Mouse (Mus musculus) midbrain, embryonic 14.5 days (tissue): ENCODE data around the gene Pde4d. TPM values are rescaled to one million over a fixed set of nuclear protein-coding genes. Genes with fewer than 3 reads are reported as not detected.

Experiments used
- ATAC-seq: fragments of 200-750 bp; cut with Nextera tagmentation; 2 replicates; pipeline ENCODE4 v1.8.0; 2017; ENCODE audit warnings: moderate number of reproducible peaks, moderate library complexity; ENCODE audit not compliant: low FRiP score, low TSS enrichment
- DNase-seq: peaks from one replicate; pipeline ENCODE4 v3.0.0-alpha.2; 2015
- H3K27ac ChIP-seq: fragments of 300-500 bp; sonication (generic); replicated peaks from 2 replicates; pipeline ENCODE4 v1.5.1; 2014; ENCODE audit warnings: mild to moderate bottlenecking, low read depth, low read length, moderate library complexity
- H3K27me3 ChIP-seq: fragments of 300-500 bp; sonication (generic); 2 replicates; pipeline ENCODE4 v1.6.1; 2014; ENCODE audit warnings: low read length, control low read depth, mixed read lengths; ENCODE audit not compliant: control insufficient read depth, insufficient read depth
- H3K36me3 ChIP-seq: fragments of 300-500 bp; sonication (generic); 2 replicates; pipeline ENCODE4 v1.6.1; 2014; ENCODE audit warnings: low read length, control low read depth; ENCODE audit not compliant: control insufficient read depth, insufficient read depth
- H3K4me1 ChIP-seq: fragments of 300-500 bp; sonication (generic); 2 replicates; pipeline ENCODE4 v1.6.1; 2014; ENCODE audit warnings: mild to moderate bottlenecking, antibody characterized with exemption, low read length, control low read depth; ENCODE audit not compliant: control insufficient read depth, insufficient read depth
- H3K4me2 ChIP-seq: fragments of 300-500 bp; sonication (generic); 2 replicates; pipeline ENCODE4 v1.6.1; 2014; ENCODE audit warnings: mild to moderate bottlenecking, low read length, moderate library complexity
- H3K4me3 ChIP-seq: fragments of 300-500 bp; sonication (generic); replicated peaks from 2 replicates; pipeline ENCODE4 v1.5.1; 2014; ENCODE audit warnings: low read depth, low read length
- H3K9ac ChIP-seq: fragments of 300-500 bp; sonication (generic); replicated peaks from 2 replicates; pipeline ENCODE4 v1.6.1; 2014; ENCODE audit warnings: mild to moderate bottlenecking, low read length, moderate library complexity
- H3K9me3 ChIP-seq: fragments of 300-500 bp; sonication (generic); 2 replicates; pipeline ENCODE4 v1.6.1; 2016; ENCODE audit warnings: low read length, control low read depth, mixed read lengths; ENCODE audit not compliant: control insufficient read depth
- WGBS: fragments of 180-500 bp; shearing (Covaris S2); extraction: QIAGEN DNeasy Blood & Tissue Kit; methylation state at CpG from one replicate; pipeline ENCODE4 v1.1.7; 2014; 5-methylcytosine and 5-hydroxymethylcytosine counted together
- polyA plus RNA-seq: library from polyadenylated mRNA; unstranded; fragments of >200 nt; fragmentation: Nextera tagmentation; extraction: Ambion mirVana; gene quantifications from 2 replicates; pipeline ENCODE4 v1.2.1, GENCODE M21; 2014

Gene Pde4d
- polyA plus RNA-seq, 1 experiment from 2014 or later: 27.1 TPM

- Histone ChIP-seq H3K4me2 (no peak overlapping the region), H3K9ac (no peak overlapping the region), H3K4me3 (no peak overlapping the region), H3K27ac (no peak overlapping the region), H3K27me3 (peaks cover 1% of the 10 kb centered on the region; the same call in 1 of the 2 replicates), H3K36me3 (no peaks in the 10 kb centered on the region), H3K9me3 (no peaks in the 10 kb centered on the region), H3K4me1 (peaks cover 11% of the 10 kb centered on the region)
- DNase-seq (no peak), ATAC-seq (no peak)
Observed at GRCm38 (mm10) chr13:109263833-109264232, 814.1 kb downstream of the Pde4d start.

GRCm38 (mm10) chr13:109268253-109268652 lies 818.5 kb downstream of the Pde4d start:
- DNase-seq (peak; percentile 53), ATAC-seq (no peak)
- no peaks in the 10 kb centered on the region for H3K36me3 ChIP-seq
- no peaks in the 10 kb centered on the region for H3K9me3 ChIP-seq
- no peaks in the 10 kb centered on the region for H3K27me3 ChIP-seq
- no peaks in the 10 kb centered on the region for H3K4me1 ChIP-seq
- H3K4me3 ChIP-seq: no peak overlapping the region
- no peak overlapping the region for H3K9ac ChIP-seq
- WGBS: 48% methylated on average over 3 of the region's 3 CpGs
- no peak overlapping the region for H3K4me2 ChIP-seq
- H3K27ac ChIP-seq: no peak overlapping the region

DNA sequence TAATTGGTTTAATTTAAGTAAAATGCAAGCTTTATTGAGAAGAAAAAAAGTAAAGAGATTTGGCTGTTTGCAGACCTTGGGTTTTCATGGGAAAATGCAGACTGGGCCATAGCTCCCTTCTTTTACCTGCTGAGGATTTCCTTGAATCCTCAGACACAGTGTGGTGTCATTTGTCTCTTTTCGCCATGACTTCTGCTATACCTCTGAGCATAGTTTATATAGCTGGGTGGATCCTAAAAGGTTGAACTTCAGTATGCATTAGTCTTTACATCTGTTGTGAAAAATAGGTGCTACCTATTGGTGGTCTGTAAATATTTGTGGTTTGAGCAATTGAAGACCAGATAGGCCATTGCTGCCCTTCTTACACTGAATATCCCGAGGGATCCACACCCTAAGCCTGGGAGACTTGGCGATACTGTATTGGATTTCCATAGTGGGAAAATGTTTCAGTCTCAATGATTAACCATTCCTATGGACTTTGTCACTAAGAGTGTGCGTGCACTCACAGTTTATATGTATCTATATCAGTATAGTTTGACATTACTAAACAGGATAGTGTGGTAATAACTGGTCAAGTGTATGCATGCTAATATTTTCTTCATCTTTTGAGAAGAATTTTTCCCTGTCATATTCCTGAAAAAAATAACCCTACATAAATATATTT lies 819.0 kb downstream of the Pde4d start:
- 88% methylated on average over 4 of the region's 4 CpGs for WGBS
- no peaks in the 10 kb centered on the region for H3K4me1 ChIP-seq
- no peak for ATAC-seq
- no peak overlapping the region for H3K9ac ChIP-seq
- no peak overlapping the region for H3K4me2 ChIP-seq
- H3K4me3 ChIP-seq: no peak overlapping the region
- no peaks in the 10 kb centered on the region for H3K36me3 ChIP-seq
- no peaks in the 10 kb centered on the region for H3K27me3 ChIP-seq
- H3K9me3 ChIP-seq: no peaks in the 10 kb centered on the region
- no peak overlapping the region for H3K27ac ChIP-seq
- DNase-seq: no peak

- WGBS: 94% methylated on average over 10 of the region's 10 CpGs
- H3K27ac ChIP-seq: no peak overlapping the region
- ATAC-seq (no peak), DNase-seq (no peak)
- 0 out of 2 replicates have a peak, but pooled peaks cover 2% of the 10 kb centered on the region for H3K4me1 ChIP-seq
- H3K27me3 ChIP-seq: no peaks in the 10 kb centered on the region
- H3K4me3 ChIP-seq: no peak overlapping the region
- H3K4me2 ChIP-seq: no peak overlapping the region
- H3K9me3 ChIP-seq: peaks cover 10% of the 10 kb centered on the region; the same call in 1 of the 2 replicates
- H3K36me3 ChIP-seq: no peaks in the 10 kb centered on the region
- H3K9ac ChIP-seq: no peak overlapping the region
Observed at GRCm38 (mm10) chr13:109274869-109275268, 825.1 kb downstream of the Pde4d start.

DNA sequence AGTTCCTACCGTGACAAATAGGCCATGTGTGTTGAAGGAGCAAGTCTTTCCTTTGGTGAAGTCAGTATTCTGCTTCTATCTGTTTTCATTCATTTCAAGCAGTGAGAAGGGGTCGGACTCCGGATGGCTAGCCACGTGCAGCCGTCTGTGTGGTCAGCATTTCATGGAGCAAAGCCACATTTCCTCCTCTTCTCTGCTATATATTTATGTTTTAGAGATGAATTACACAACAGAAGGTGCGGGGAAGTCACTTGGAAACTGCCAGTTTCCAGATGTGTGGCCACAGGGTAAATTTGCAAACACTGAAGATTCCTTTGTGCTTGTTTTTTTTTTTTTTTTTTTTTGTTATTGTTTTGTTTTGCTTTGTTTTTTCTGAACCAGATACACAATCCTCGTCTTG lies 828.0 kb downstream of the Pde4d start:
- Histone ChIP-seq H3K27me3 (no peaks in the 10 kb centered on the region), H3K9ac (no peak overlapping the region), H3K27ac (no peak overlapping the region), H3K4me3 (no peak overlapping the region), H3K4me2 (no peak overlapping the region), H3K4me1 (0 out of 2 replicates have a peak, but pooled peaks cover 2% of the 10 kb centered on the region), H3K9me3 (peaks cover 10% of the 10 kb centered on the region; the same call in 1 of the 2 replicates), H3K36me3 (no peaks in the 10 kb centered on the region)
- WGBS: 77% methylated on average over 7 of the region's 7 CpGs
- ATAC-seq (no peak), DNase-seq (no peak)

DNA sequence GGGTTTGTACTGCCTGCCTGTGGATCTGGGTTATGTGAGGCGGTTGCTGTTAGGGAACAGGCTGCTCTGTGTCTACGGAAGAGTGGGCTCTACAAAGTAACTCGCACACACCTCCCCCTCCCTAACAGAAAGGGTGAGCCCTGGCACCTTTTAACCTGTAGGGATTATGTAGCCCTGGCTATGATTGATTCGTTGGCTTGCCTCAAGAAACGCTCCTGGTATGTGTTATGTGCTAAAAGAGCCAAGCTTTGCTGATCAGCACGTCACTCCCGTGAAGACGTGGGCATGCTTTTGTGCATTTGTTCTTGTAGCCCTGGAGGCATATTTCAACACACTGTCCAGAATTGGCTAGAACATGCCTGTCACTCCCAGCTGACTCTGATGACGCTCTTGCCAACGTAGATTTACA lies 828.8 kb downstream of the Pde4d start:
- Histone ChIP-seq H3K9ac (no peak overlapping the region), H3K4me3 (no peak overlapping the region), H3K27me3 (no peaks in the 10 kb centered on the region), H3K4me2 (peak overlapping the region; percentile 13), H3K36me3 (no peaks in the 10 kb centered on the region), H3K27ac (no peak overlapping the region), H3K9me3 (peaks cover 10% of the 10 kb centered on the region; the same call in 1 of the 2 replicates), H3K4me1 (0 out of 2 replicates have a peak, but pooled peaks cover 2% of the 10 kb centered on the region)
- WGBS: 36% methylated on average over 10 of the region's 10 CpGs
- DNase-seq: peak; percentile 61
- ATAC-seq: peak; percentile 50; the same call in 1 of the 2 replicates

GRCm38 (mm10) chr13:109279211-109279610 lies 829.5 kb downstream of the Pde4d start:
- DNase-seq: no peak
- Histone ChIP-seq H3K4me3 (no peak overlapping the region), H3K4me2 (no peak overlapping the region), H3K27ac (no peak overlapping the region), H3K9ac (no peak overlapping the region), H3K9me3 (peaks cover 10% of the 10 kb centered on the region; the same call in 1 of the 2 replicates), H3K36me3 (no peaks in the 10 kb centered on the region), H3K4me1 (0 out of 2 replicates have a peak, but pooled peaks cover 2% of the 10 kb centered on the region), H3K27me3 (no peaks in the 10 kb centered on the region)
- 91% methylated on average over 6 of the region's 6 CpGs for WGBS
- no peak for ATAC-seq

- H3K27me3 ChIP-seq: no peaks in the 10 kb centered on the region
- 96% methylated on average over 5 of the region's 5 CpGs for WGBS
- 0 out of 2 replicates have a peak, but pooled peaks cover 2% of the 10 kb centered on the region for H3K4me1 ChIP-seq
- no peak overlapping the region for H3K4me2 ChIP-seq
- no peak overlapping the region for H3K9ac ChIP-seq
- no peak for DNase-seq
- no peak for ATAC-seq
- H3K4me3 ChIP-seq: no peak overlapping the region
- H3K27ac ChIP-seq: no peak overlapping the region
- H3K36me3 ChIP-seq: no peaks in the 10 kb centered on the region
- 0 out of 2 replicates have a peak, but pooled peaks cover 4% of the 10 kb centered on the region for H3K9me3 ChIP-seq
Observed at GRCm38 (mm10) chr13:109280433-109280832, 830.7 kb downstream of the Pde4d start.

DNA sequence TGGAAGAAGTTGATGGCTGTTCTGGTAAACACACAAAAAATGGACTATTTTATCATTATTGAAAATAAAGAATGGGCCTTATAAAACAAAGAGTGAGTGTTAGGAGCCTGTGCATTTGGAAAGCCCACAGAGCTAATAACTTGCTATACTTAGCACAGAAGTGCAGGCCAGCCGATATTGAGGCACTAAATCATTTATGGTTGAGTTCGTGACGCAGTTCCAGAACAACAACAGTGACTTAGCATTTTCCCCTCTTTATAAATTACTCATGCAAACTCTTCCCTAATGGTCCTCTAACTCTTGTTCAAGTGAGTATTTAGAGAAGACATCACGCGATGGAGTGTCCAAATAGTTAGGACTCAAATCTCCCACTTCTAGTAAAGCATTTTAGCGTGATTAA lies 837.7 kb downstream of the Pde4d start:
- no peaks in the 10 kb centered on the region for H3K36me3 ChIP-seq
- no peak overlapping the region for H3K4me3 ChIP-seq
- H3K9ac ChIP-seq: no peak overlapping the region
- no peaks in the 10 kb centered on the region for H3K9me3 ChIP-seq
- DNase-seq (no peak), ATAC-seq (no peak)
- H3K27ac ChIP-seq: no peak overlapping the region
- no peak overlapping the region for H3K4me2 ChIP-seq
- WGBS: 95% methylated on average over 6 of the region's 6 CpGs
- H3K27me3 ChIP-seq: no peaks in the 10 kb centered on the region
- no peaks in the 10 kb centered on the region for H3K4me1 ChIP-seq
